Mouse (Mus musculus) forebrain, embryonic 15.5 days (tissue): ENCODE measurements around the gene Kpna3. TPM values are rescaled to one million over a fixed set of nuclear protein-coding genes. Genes with fewer than 3 reads are reported as not detected.
"Not testable (repeated sequence)": the region's sequence is repeated elsewhere in the genome, so short reads cannot be mapped to it uniquely, and the experiment has no call there.

Experiments
- ATAC-seq: fragments of 200-750 bp; cut with Nextera tagmentation; replicated peaks from 2 replicates; pipeline ENCODE4 v1.8.0; 2017; ENCODE audit warnings: mild to moderate bottlenecking, moderate TSS enrichment, moderate library complexity
- H3K27ac ChIP-seq: fragments of 300-500 bp; sonication (generic); replicated peaks from 2 replicates; pipeline ENCODE4 v1.5.1; 2015; ENCODE audit warnings: mild to moderate bottlenecking, inconsistent platforms
- H3K27me3 ChIP-seq: fragments of 300-500 bp; sonication (generic); 2 replicates; pipeline ENCODE4 v1.6.1; 2015; ENCODE audit warnings: inconsistent platforms
- H3K36me3 ChIP-seq: fragments of 300-500 bp; sonication (generic); 2 replicates; pipeline ENCODE4 v1.6.1; 2015; ENCODE audit warnings: mild to moderate bottlenecking, inconsistent platforms
- H3K4me1 ChIP-seq: fragments of 300-500 bp; sonication (generic); 2 replicates; pipeline ENCODE4 v1.6.1; 2015; ENCODE audit warnings: inconsistent platforms
- H3K4me2 ChIP-seq: fragments of 300-500 bp; sonication (generic); replicated peaks from 2 replicates; pipeline ENCODE4 v1.6.1; 2015; ENCODE audit warnings: mild to moderate bottlenecking, inconsistent platforms
- H3K4me3 ChIP-seq: fragments of 300-500 bp; sonication (generic); 2 replicates; pipeline ENCODE4 v1.5.1; 2015; ENCODE audit warnings: mild to moderate bottlenecking, inconsistent platforms
- H3K9ac ChIP-seq: fragments of 300-500 bp; sonication (generic); replicated peaks from 2 replicates; pipeline ENCODE4 v1.6.1; 2015; ENCODE audit warnings: mild to moderate bottlenecking, inconsistent platforms
- H3K9me3 ChIP-seq: fragments of 300-500 bp; sonication (generic); 2 replicates; pipeline ENCODE4 v1.6.1; 2016; ENCODE audit warnings: inconsistent platforms
- WGBS: fragments of 180-500 bp; shearing (Covaris S2); methylation state at CpG from one replicate; pipeline ENCODE4 v1.1.7; 2015; ENCODE audit warnings: mixed read lengths; 5-methylcytosine and 5-hydroxymethylcytosine counted together
- polyA plus RNA-seq: library from polyadenylated mRNA; unstranded; fragments of >200 nt; fragmentation: Nextera tagmentation; extraction: Ambion mirVana; gene quantifications from 2 replicates; pipeline ENCODE4 v1.2.1, GENCODE M21; 2015

Kpna3 gene
- polyA plus RNA-seq, 1 experiment from 2014 or later: 82.1 TPM

- Histone ChIP-seq H3K4me1 (peaks cover 32% of the 10 kb centered on the region), H3K9me3 (no peaks in the 10 kb centered on the region), H3K36me3 (no peaks in the 10 kb centered on the region), H3K27me3 (no peaks in the 10 kb centered on the region), H3K4me3 (no peak overlapping the region), H3K9ac (0 out of 2 replicates have a peak overlapping the region, but pooled peaks have one; percentile 4), H3K4me2 (peak overlapping the region; percentile 37), H3K27ac (peak overlapping the region; percentile 82)
- ATAC-seq: peak; percentile 85
- 9% methylated on average over 13 of the region's 13 CpGs for WGBS
Observed at GRCm38 (mm10) chr14:61330996-61331561, 108.6 kb downstream of the Kpna3 start.

GRCm38 (mm10) chr14:61330591-61330990 is 109.1 kb downstream of the Kpna3 start:
- Histone ChIP-seq H3K27me3 (no peaks in the 10 kb centered on the region), H3K4me3 (no peak overlapping the region), H3K9me3 (no peaks in the 10 kb centered on the region), H3K27ac (peak overlapping the region; percentile 82), H3K36me3 (no peaks in the 10 kb centered on the region), H3K4me1 (peaks cover 32% of the 10 kb centered on the region), H3K9ac (0 out of 2 replicates have a peak overlapping the region, but pooled peaks have one; percentile 4), H3K4me2 (peak overlapping the region; percentile 37)
- ATAC-seq: peak; percentile 76
- WGBS: 13% methylated on average over 11 of the region's 11 CpGs

GRCm38 (mm10) chr14:61327618-61328450 is 111.8 kb downstream of the Kpna3 start:
- Histone ChIP-seq H3K4me3 (peak overlapping the region; percentile 30), H3K36me3 (no peaks in the 10 kb centered on the region), H3K27ac (peak overlapping the region; percentile 83), H3K9ac (peak overlapping the region; percentile 37), H3K4me1 (peaks cover 32% of the 10 kb centered on the region), H3K4me2 (peak overlapping the region; percentile 45), H3K27me3 (no peaks in the 10 kb centered on the region), H3K9me3 (no peaks in the 10 kb centered on the region)
- peak; percentile 76 for ATAC-seq
- WGBS: 24% methylated on average over 19 of the region's 19 CpGs

GRCm38 (mm10) chr14:61327007-61327406 is 112.7 kb downstream of the Kpna3 start:
- WGBS: 15% methylated on average over 6 of the region's 6 CpGs
- not testable (repeated sequence) for H3K27me3 ChIP-seq, H3K4me3 ChIP-seq, H3K9me3 ChIP-seq, H3K9ac ChIP-seq, H3K4me2 ChIP-seq, H3K36me3 ChIP-seq, ATAC-seq, H3K27ac ChIP-seq
- peaks cover 32% of the 10 kb centered on the region for H3K4me1 ChIP-seq

GRCm38 (mm10) chr14:61322740-61323139 is 116.9 kb downstream of the Kpna3 start:
- no peak overlapping the region for H3K27ac ChIP-seq
- ATAC-seq: no peak
- 92% methylated on average over 1 of the region's 1 CpGs for WGBS

GRCm38 (mm10) chr14:61321200-61321599 is 118.5 kb downstream of the Kpna3 start:
- no peak for ATAC-seq
- no peak overlapping the region for H3K4me3 ChIP-seq
- 87% methylated on average over 4 of the region's 4 CpGs for WGBS
- H3K36me3 ChIP-seq: no peaks in the 10 kb centered on the region
- H3K27me3 ChIP-seq: no peaks in the 10 kb centered on the region
- H3K4me1 ChIP-seq: no peaks in the 10 kb centered on the region
- H3K9me3 ChIP-seq: no peaks in the 10 kb centered on the region
- no peak overlapping the region for H3K4me2 ChIP-seq
- H3K27ac ChIP-seq: no peak overlapping the region
- H3K9ac ChIP-seq: no peak overlapping the region

More at GRCm38 (mm10) chr14:61322740-61323139, 116.9 kb downstream of the Kpna3 start:
- H3K4me3 ChIP-seq: no peak overlapping the region
- H3K36me3 ChIP-seq: no peaks in the 10 kb centered on the region
- no peak overlapping the region for H3K9ac ChIP-seq
- no peaks in the 10 kb centered on the region for H3K27me3 ChIP-seq
- peaks cover 7% of the 10 kb centered on the region for H3K4me1 ChIP-seq
- H3K4me2 ChIP-seq: no peak overlapping the region
- H3K9me3 ChIP-seq: no peaks in the 10 kb centered on the region

GRCm38 (mm10) chr14:61320765-61321164 is 118.9 kb downstream of the Kpna3 start:
- WGBS: 83% methylated on average over 1 of the region's 1 CpGs
- Histone ChIP-seq H3K4me3 (no peak overlapping the region), H3K9me3 (no peaks in the 10 kb centered on the region), H3K9ac (no peak overlapping the region), H3K27me3 (no peaks in the 10 kb centered on the region), H3K4me1 (no peaks in the 10 kb centered on the region), H3K4me2 (no peak overlapping the region), H3K36me3 (no peaks in the 10 kb centered on the region), H3K27ac (no peak overlapping the region)
- no peak for ATAC-seq

GRCm38 (mm10) chr14:61316861-61317260 is 122.8 kb downstream of the Kpna3 start:
- ATAC-seq: 0 out of 2 replicates have a peak, but pooled peaks have one; percentile 41
- Histone ChIP-seq H3K9me3 (no peaks in the 10 kb centered on the region), H3K36me3 (no peaks in the 10 kb centered on the region)

More at GRCm38 (mm10) chr14:61316861-61317260, 122.8 kb downstream of the Kpna3 start:
- 36% methylated on average over 4 of the region's 4 CpGs for WGBS
- Histone ChIP-seq H3K27me3 (no peaks in the 10 kb centered on the region), H3K4me3 (no peak overlapping the region), H3K9ac (no peak overlapping the region), H3K4me2 (no peak overlapping the region), H3K4me1 (no peaks in the 10 kb centered on the region), H3K27ac (no peak overlapping the region)

Other genes starting within 250 kb of the Kpna3 start
- 0.20 TPM in 1 of 2 replicates, not detected in the other for gene Sgcg, start 181.4 kb downstream of the Kpna3 start, polyA plus RNA-seq
- 0.28 and 0.33 TPM in 2 replicates for gene Arl11, start 130.1 kb downstream of the Kpna3 start, polyA plus RNA-seq
- 11.1 TPM in 2 replicates for gene Ebpl, start 79.4 kb downstream of the Kpna3 start, polyA plus RNA-seq
- gene Spryd7, start 117.0 kb upstream of the Kpna3 start, polyA plus RNA-seq: 39.8 and 40.4 TPM in 2 replicates
- 65.6 and 65.8 TPM in 2 replicates for gene Trim13, start 158.4 kb upstream of the Kpna3 start, polyA plus RNA-seq
- gene Kcnrg, start 167.6 kb upstream of the Kpna3 start, polyA plus RNA-seq: 3.1 and 4.0 TPM in 2 replicates